Mouse (Mus musculus) kidney, embryonic 14.5 days (tissue): Measurements from ENCODE around the gene Olfr998. TPM values are rescaled to one million over a fixed set of nuclear protein-coding genes. Genes with fewer than 3 reads are reported as not detected.
"Not testable (repeated sequence)": the region's sequence is repeated elsewhere in the genome, so short reads cannot be mapped to it uniquely, and the experiment has no call there.

ENCODE experiments used
- ATAC-seq: fragments of 200-750 bp; cut with Nextera tagmentation; 2 replicates; pipeline ENCODE4 v1.8.0; 2017; ENCODE audit warnings: moderate number of reproducible peaks, mild to moderate bottlenecking, moderate TSS enrichment, moderate library complexity; ENCODE audit not compliant: low FRiP score, low TSS enrichment
- H3K27ac ChIP-seq: fragments of 300-500 bp; sonication (generic); 2 replicates; pipeline ENCODE4 v1.5.1; 2014; ENCODE audit warnings: low read depth, mild to moderate bottlenecking, low read length, moderate library complexity, mixed read lengths
- H3K27me3 ChIP-seq: fragments of 300-500 bp; sonication (generic); 2 replicates; pipeline ENCODE4 v1.6.1; 2014; ENCODE audit warnings: mild to moderate bottlenecking, low read length; ENCODE audit not compliant: control insufficient read depth, insufficient read depth
- H3K36me3 ChIP-seq: fragments of 300-500 bp; sonication (generic); 2 replicates; pipeline ENCODE4 v1.6.1; 2014; ENCODE audit warnings: low read length, mixed read lengths; ENCODE audit not compliant: control insufficient read depth, insufficient read depth
- H3K4me1 ChIP-seq: fragments of 300-500 bp; sonication (generic); 2 replicates; pipeline ENCODE4 v1.6.1; 2014; ENCODE audit warnings: low read length, mixed read lengths; ENCODE audit not compliant: control insufficient read depth, insufficient read depth
- H3K4me2 ChIP-seq: fragments of 300-500 bp; sonication (generic); replicated peaks from 2 replicates; pipeline ENCODE4 v1.6.1; 2014; ENCODE audit warnings: low read depth, mild to moderate bottlenecking, low read length
- H3K4me3 ChIP-seq: fragments of 300-500 bp; sonication (generic); 2 replicates; pipeline ENCODE4 v1.5.1; 2014; ENCODE audit warnings: mild to moderate bottlenecking, low read length
- H3K9ac ChIP-seq: fragments of 300-500 bp; sonication (generic); 2 replicates; pipeline ENCODE4 v1.6.1; 2014; ENCODE audit warnings: low read depth, mild to moderate bottlenecking, low read length, moderate library complexity
- H3K9me3 ChIP-seq: fragments of 300-500 bp; sonication (generic); 2 replicates; pipeline ENCODE4 v1.6.1; 2016; ENCODE audit warnings: low read length; ENCODE audit not compliant: control insufficient read depth
- WGBS: fragments of 180-500 bp; shearing (Covaris S2); extraction: QIAGEN DNeasy Blood & Tissue Kit; methylation state at CpG from one replicate; pipeline ENCODE4 v1.1.7; 2014; 5-methylcytosine and 5-hydroxymethylcytosine counted together
- polyA plus RNA-seq: library from polyadenylated mRNA; unstranded; fragments of >200 nt; fragmentation: Nextera tagmentation; extraction: Ambion mirVana; gene quantifications from 2 replicates; pipeline ENCODE4 v1.2.1, GENCODE M21; 2014

Gene Olfr998
- polyA plus RNA-seq = not detected in 2 replicates

DNA sequence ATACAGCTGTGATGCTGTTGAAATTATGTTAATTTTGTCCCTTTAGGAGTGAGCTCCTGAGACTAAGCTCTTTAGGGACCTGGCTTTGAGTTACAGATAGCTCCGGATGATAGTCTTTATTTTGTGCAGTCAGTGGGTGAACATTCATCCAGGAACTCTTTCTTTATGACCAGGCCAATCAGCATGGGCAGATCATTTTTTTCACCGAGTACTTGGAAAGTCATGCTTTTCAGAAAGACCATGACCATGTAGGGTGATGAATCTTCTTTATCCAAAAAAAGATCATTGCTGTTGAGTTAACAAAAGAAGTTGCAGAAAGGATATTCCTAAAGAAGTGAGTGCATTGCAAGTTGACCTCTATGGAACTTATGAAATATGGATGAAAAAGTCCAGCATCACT lies at the start of gene Olfr998:
TSS of gene Olfr998 (plus strand) at position 301 of the 400 bp plus-strand sequence.
- H3K4me2 ChIP-seq, H3K36me3 ChIP-seq, H3K9me3 ChIP-seq, H3K27me3 ChIP-seq, H3K9ac ChIP-seq, H3K27ac ChIP-seq, ATAC-seq, H3K4me3 ChIP-seq, H3K4me1 ChIP-seq: not testable (repeated sequence)
- 93% methylated on average over 2 of the region's 2 CpGs for WGBS

DNA sequence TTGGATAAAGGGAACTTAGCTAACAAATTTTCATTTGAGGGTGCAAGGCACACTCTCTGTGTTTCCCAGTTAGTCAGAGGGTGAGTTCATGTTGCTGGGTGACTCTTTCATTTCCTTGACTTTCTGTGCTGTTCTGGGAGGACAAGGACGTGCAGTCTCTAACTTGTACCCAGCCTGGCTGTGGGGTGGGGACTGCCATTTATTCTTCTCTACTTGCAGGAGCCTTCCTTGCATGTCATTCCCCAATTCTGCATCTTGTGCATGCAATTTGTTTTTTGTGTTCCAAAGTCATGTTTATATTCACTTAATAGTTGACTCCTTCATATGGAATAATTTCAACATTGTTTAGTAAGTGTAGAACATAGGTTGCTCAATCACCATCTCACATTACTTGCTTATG lies 33.9 kb upstream of the Olfr998 start:
- no peak overlapping the region for H3K4me3 ChIP-seq
- H3K27me3 ChIP-seq = no peaks in the 10 kb centered on the region
- ATAC-seq = no peak
- no peaks in the 10 kb centered on the region for H3K4me1 ChIP-seq
- WGBS = 62% methylated on average over 1 of the region's 1 CpGs
- H3K9ac ChIP-seq = no peak overlapping the region
- no peaks in the 10 kb centered on the region for H3K9me3 ChIP-seq
- no peak overlapping the region for H3K27ac ChIP-seq
- H3K4me2 ChIP-seq = no peak overlapping the region
- no peaks in the 10 kb centered on the region for H3K36me3 ChIP-seq

DNA sequence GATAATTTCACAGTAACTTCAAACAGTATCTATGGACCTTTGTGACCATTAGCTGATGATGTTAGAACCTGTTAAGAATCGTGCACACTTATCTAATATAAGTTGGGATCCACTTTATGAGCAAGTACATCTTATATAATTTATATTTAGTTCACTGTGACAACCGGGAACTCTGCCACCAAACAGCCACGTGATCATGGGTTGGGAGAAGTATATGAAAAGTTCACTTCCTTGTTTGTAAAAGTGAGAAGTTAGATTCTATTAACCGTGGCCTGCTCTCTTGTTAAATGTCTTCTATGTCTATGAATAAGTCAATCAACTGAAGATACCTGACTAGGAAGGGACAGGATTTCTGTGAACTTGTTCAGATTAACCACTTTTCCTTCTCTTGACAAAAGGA lies 28.5 kb upstream of the Olfr998 start:
- Histone ChIP-seq H3K4me2 (no peak overlapping the region), H3K9me3 (no peaks in the 10 kb centered on the region), H3K27me3 (no peaks in the 10 kb centered on the region), H3K4me3 (no peak overlapping the region), H3K27ac (no peak overlapping the region), H3K9ac (no peak overlapping the region), H3K4me1 (no peaks in the 10 kb centered on the region), H3K36me3 (no peaks in the 10 kb centered on the region)
- no peak for ATAC-seq
- WGBS = 67% methylated on average over 4 of the region's 4 CpGs

DNA sequence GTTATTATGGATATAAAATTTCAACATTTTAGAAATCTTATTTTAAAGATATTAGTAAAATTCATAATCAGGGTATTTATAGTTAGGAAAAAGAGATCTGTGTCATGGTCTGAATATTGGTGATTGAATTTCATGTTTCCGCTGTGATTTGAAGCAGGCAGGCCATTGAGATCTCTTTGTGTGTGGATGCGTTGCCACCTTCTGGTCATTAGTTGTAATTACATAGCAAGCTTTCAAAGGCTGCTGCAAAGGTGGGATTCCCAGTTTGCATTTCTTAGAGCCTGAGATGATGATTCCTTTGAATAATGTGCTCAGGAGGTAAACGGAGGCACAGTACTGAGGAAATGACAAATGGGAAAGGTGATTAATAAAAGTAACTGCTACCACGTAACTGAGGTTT lies 27.6 kb upstream of the Olfr998 start:
- no peaks in the 10 kb centered on the region for H3K4me1 ChIP-seq
- H3K27me3 ChIP-seq = no peaks in the 10 kb centered on the region
- H3K9ac ChIP-seq = no peak overlapping the region
- H3K4me3 ChIP-seq = no peak overlapping the region
- ATAC-seq = peak; percentile 46; the same call in 1 of the 2 replicates
- no peaks in the 10 kb centered on the region for H3K36me3 ChIP-seq
- 21% methylated on average over 4 of the region's 4 CpGs for WGBS
- H3K4me2 ChIP-seq = no peak overlapping the region
- H3K27ac ChIP-seq = no peak overlapping the region
- no peaks in the 10 kb centered on the region for H3K9me3 ChIP-seq

DNA sequence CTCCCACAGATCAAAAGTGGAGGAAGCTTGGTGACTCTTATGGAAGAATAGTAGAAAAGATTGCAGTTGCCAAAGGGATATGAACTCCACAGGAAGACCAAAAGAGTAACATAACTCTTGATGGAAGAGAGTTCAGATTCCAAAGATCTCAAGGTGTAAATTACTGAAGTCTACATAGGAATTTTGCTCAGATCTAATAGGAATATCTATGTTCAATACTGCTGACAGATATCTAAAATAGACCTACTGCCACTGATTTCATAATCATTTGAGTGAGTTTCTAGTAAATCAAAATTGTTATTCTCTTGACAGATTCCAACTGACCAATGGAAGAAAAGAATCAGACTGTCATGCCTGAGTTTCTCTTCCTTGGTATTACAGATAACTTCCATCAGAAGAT lies 9.8 kb upstream of the Olfr998 start, which contains the start of gene Olfr996:
TSS of gene Olfr996 (plus strand) at position 301 of the 400 bp plus-strand sequence.
- Histone ChIP-seq H3K4me1 (no peaks in the 10 kb centered on the region), H3K9me3 (no peaks in the 10 kb centered on the region), H3K36me3 (no peaks in the 10 kb centered on the region), H3K4me2 (no peak within 1 kb of the TSS), H3K4me3 (no peak within 1 kb of the TSS), H3K27me3 (no peaks in the 10 kb centered on the region), H3K27ac (no peak within 1 kb of the TSS), H3K9ac (no peak within 1 kb of the TSS)
- ATAC-seq = no peak

DNA sequence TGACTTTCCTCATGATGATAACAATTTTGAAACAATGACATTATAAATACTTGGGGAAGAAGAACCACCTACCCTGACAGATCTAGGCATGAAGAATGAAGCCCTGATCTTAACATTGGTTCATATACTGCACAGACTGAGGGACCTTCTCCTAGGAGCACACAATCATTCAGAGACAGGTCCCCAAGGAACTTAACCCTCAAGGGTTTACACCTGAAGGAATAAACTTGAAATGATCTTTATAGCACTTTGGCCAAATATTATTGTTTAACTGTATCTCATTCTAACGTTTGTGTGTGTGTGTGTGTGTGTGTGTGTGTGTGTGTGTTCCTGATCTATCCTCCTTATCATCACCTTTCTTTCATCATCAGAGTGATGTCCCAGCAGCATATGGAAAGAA lies 23.1 kb downstream of the Olfr998 start, which contains the start of gene Olfr1000:
TSS of gene Olfr1000 (minus strand) at position 101 of the 400 bp plus-strand sequence.
- Histone ChIP-seq H3K27ac (no peak within 1 kb of the TSS), H3K4me2 (no peak within 1 kb of the TSS), H3K27me3 (no peaks in the 10 kb centered on the region), H3K36me3 (no peaks in the 10 kb centered on the region), H3K9ac (no peak within 1 kb of the TSS), H3K9me3 (no peaks in the 10 kb centered on the region), H3K4me3 (no peak within 1 kb of the TSS), H3K4me1 (no peaks in the 10 kb centered on the region)
- no peak for ATAC-seq
- 65% methylated on average over 1 of the region's 1 CpGs for WGBS

Other genes with a start within 250 kb of the Olfr998 start
- not detected in 2 replicates for gene Olfr987, start 249.6 kb upstream of the Olfr998 start, polyA plus RNA-seq
- not detected in 2 replicates for gene Olfr988, start 225.7 kb upstream of the Olfr998 start, polyA plus RNA-seq
- gene Olfr992, start 179.5 kb upstream of the Olfr998 start, polyA plus RNA-seq = not detected in 2 replicates
- not detected in 2 replicates for gene Olfr993, start 174.1 kb upstream of the Olfr998 start, polyA plus RNA-seq
- gene Olfr994, start 152.5 kb upstream of the Olfr998 start, polyA plus RNA-seq = not detected in 2 replicates
- gene Olfr995, start 145.3 kb upstream of the Olfr998 start, polyA plus RNA-seq = not detected in 2 replicates
- gene 4833423E24Rik, start 69.9 kb upstream of the Olfr998 start, polyA plus RNA-seq = not detected in 2 replicates
- not detected in 2 replicates for gene Olfr996, start 9.7 kb upstream of the Olfr998 start, polyA plus RNA-seq
- not detected in 2 replicates for gene Olfr1000, start 23.0 kb downstream of the Olfr998 start, polyA plus RNA-seq
- not detected in 2 replicates for gene Olfr1002, start 61.8 kb downstream of the Olfr998 start, polyA plus RNA-seq
- not detected in 2 replicates for gene Olfr154, start 75.5 kb downstream of the Olfr998 start, polyA plus RNA-seq
- gene Olfr1006, start 89.8 kb downstream of the Olfr998 start, polyA plus RNA-seq = not detected in 2 replicates
- not detected in 2 replicates for gene Olfr1008, start 100.5 kb downstream of the Olfr998 start, polyA plus RNA-seq
- not detected in 2 replicates for gene Olfr1009, start 126.5 kb downstream of the Olfr998 start, polyA plus RNA-seq
- gene Olfr1012, start 173.8 kb downstream of the Olfr998 start, polyA plus RNA-seq = not detected in 2 replicates
- gene Olfr1013, start 178.2 kb downstream of the Olfr998 start, polyA plus RNA-seq = not detected in 2 replicates
- not detected in 2 replicates for gene Olfr1014, start 183.8 kb downstream of the Olfr998 start, polyA plus RNA-seq
- gene Olfr1015, start 193.1 kb downstream of the Olfr998 start, polyA plus RNA-seq = not detected in 2 replicates
- not detected in 2 replicates for gene Olfr1016, start 213.6 kb downstream of the Olfr998 start, polyA plus RNA-seq
- not detected in 2 replicates for gene Olfr1018, start 229.5 kb downstream of the Olfr998 start, polyA plus RNA-seq